Mouse (Mus musculus): Measurements from ENCODE around the gene Acad10. TPM values are rescaled to one million over a fixed set of nuclear protein-coding genes. Genes with fewer than 3 reads are reported as not detected.
"Not testable (repeated sequence)": the region's sequence is repeated elsewhere in the genome, so short reads cannot be mapped to it uniquely, and the experiment has no call there.

The Acad10 gene
- polyA plus RNA-seq (2016; fragmentation: Nextera tagmentation; extraction: Ambion mirVana): 1.5 and 2.6 TPM in 2 replicates

DNA sequence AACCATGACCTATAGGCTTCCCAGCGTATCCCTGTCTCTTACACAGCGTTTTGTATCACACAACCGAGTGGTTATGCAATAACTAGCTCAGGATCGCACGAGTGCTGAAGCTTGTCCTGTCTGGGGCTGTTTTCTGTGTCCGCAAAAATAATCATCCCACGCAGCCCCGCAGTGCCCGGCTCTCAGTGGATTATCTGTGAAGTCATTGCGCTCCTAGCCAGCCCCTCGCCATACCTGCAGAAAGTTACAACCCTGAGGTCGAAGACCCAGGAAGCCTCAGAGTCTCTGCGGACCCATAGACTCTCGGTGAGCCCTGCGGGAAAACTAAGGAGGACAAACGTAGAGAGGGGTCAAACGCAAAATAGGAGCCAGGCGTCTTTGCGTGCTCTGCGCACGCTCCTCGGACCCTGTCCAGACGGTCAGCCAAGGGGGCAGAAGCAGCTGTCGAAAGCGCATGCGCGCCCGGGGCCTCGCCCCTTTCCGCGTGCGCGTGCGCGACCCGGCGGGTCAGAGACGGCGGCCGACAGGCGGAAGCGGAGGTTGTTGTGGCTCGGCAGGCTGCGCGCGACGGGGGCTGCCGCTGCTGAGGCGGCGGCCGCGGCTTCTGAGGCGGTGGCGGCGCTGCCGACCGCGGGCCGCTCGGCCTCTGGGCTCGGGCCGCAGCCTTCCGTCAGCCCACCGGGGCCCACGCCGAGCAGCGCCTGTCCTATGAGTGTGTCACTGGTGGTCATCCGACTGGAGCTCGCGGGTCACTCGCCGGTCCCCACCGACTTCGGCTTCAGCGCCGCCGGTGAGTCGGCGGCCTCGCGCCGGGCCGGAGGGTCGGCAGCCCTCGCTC is at the start of gene Acad10, which contains the start of gene Brap:
Gene Acad10, minus strand, starts transcription at position 456 of the 838 bp plus-strand sequence.
Gene Brap, plus strand, starts transcription at position 505 of the 838 bp plus-strand sequence.
- H3K27ac ChIP-seq: peak within 1 kb of the TSS; percentile 90
- peaks cover 14% of the 10 kb centered on the region for H3K4me1 ChIP-seq
- H3K27me3 ChIP-seq (ENCODE audit: insufficient read depth, poor library complexity, severe bottlenecking): no peaks in the 10 kb centered on the region
- H3K4me3 ChIP-seq: peak within 1 kb of the TSS; percentile 98
- WGBS: 1% methylated on average over 85 of the region's 85 CpGs
- no peaks in the 10 kb centered on the region for H3K9me3 ChIP-seq
- DNase-seq (ENCODE audit: low spot score): peak; percentile 96
- peaks cover 35% of the 10 kb centered on the region for H3K36me3 ChIP-seq

DNA sequence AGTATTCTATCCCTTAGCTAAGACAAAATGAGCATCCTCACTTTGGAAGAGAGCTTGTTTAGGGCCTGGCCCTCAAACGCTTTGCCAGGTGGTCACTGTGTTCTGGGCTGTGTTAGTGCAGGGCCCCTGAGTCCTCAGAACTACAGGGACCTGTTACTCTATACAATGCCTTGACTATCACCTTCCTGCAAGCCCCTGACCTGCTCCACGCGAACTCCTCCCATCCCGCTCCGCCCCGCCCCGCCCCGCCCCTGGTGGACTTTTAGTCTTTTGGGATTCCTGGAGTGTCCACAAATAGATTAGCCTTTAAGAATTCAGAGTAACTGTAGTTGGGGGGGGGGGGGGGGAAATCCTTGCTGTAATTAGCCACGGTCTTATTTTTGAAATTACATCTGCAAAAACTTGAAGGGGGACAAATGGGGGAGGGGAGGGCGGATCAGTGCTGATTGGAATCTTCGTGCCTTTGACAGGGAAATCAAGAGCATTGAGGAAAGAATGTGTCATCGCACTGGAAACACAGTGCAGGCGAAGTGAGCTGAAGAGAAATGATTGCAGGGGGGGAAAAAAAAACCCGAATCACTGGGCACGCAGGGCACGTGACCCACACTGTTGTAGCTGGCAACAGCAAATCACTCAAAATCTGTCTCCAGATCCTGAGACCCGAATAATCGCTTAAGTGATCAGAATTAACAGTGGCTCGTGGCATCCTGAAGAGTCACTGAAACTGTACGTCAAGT is 44.4 kb upstream of the Acad10 start:
- DNase-seq (ENCODE audit: low spot score): peak; percentile 80
- H3K27ac ChIP-seq: peak overlapping the region; percentile 59; the same call in 1 of the 2 replicates
- no peaks in the 10 kb centered on the region for H3K27me3 ChIP-seq (ENCODE audit: insufficient read depth, poor library complexity, severe bottlenecking)
- H3K36me3 ChIP-seq: no peaks in the 10 kb centered on the region
- peaks cover 30% of the 10 kb centered on the region for H3K4me1 ChIP-seq
- peak overlapping the region; percentile 51 for H3K4me3 ChIP-seq
- H3K9me3 ChIP-seq: no peaks in the 10 kb centered on the region
- 6% methylated on average over 20 of the region's 20 CpGs for WGBS

DNA sequence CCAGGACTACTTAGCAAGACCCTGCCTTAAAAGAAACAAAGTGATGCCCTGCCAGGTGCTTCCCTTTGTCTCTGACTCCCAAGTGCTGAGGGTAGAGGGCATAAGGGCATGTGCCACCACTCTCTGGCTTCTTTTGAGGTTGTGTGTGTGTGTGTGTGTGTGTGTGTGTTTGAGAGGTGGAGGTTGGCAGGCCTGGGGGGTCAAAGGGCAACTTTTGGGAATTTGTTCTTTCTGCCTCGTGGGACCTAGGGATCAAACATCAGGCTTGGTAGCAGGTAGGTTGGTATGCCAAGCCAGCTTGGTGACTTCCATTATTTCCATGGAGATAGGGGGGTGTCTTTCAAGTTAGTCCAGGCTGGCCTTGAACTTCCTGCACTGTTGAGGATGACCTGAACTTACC is 43.0 kb upstream of the Acad10 start:
- Histone ChIP-seq H3K27me3 (ENCODE audit: insufficient read depth, poor library complexity, severe bottlenecking) (no peaks in the 10 kb centered on the region), H3K4me3 (no peak overlapping the region), H3K27ac (no peak overlapping the region), H3K36me3 (no peaks in the 10 kb centered on the region), H3K4me1 (peaks cover 30% of the 10 kb centered on the region), H3K9me3 (no peaks in the 10 kb centered on the region)
- 77% methylated on average over 1 of the region's 1 CpGs for WGBS
- no peak for DNase-seq (ENCODE audit: low spot score)

DNA sequence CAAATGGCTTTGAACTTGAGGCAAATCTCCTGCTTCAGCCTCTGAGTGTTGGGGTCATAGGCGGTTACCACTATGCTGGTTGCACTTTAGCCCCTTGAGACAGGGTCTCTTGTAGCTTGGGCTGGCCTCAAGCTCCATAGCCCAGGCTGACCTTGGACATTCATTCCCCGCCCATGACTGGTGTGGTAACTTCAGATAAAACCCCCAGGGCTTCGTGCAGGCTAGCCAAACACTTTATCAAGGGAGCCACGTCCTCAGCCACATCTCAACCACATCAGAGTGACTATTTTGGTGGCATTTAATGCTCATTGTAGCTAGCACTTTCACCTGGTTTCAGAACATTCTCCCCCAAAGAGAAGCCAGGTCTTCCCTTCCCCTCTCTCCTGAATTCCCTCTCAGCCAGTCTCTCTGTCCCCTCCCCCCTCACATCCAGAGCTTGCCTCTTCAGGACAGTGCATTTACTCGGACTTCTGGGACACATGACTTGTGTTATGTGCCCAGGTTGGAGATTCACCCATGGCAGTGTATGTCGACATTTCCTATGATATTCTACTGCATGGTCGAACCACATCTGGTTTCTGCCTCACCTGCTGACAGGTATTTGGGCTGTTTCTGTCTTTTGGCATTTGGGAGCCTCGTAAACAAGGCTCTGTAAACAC is 40.9 kb upstream of the Acad10 start:
- H3K27ac ChIP-seq: peak overlapping the region; percentile 54
- no peaks in the 10 kb centered on the region for H3K9me3 ChIP-seq
- H3K4me1 ChIP-seq: peaks cover 30% of the 10 kb centered on the region
- WGBS: 40% methylated on average over 8 of the region's 8 CpGs
- DNase-seq (ENCODE audit: low spot score): peak; percentile 85
- no peaks in the 10 kb centered on the region for H3K27me3 ChIP-seq (ENCODE audit: insufficient read depth, poor library complexity, severe bottlenecking)
- H3K4me3 ChIP-seq: no peak overlapping the region
- H3K36me3 ChIP-seq: no peaks in the 10 kb centered on the region

DNA sequence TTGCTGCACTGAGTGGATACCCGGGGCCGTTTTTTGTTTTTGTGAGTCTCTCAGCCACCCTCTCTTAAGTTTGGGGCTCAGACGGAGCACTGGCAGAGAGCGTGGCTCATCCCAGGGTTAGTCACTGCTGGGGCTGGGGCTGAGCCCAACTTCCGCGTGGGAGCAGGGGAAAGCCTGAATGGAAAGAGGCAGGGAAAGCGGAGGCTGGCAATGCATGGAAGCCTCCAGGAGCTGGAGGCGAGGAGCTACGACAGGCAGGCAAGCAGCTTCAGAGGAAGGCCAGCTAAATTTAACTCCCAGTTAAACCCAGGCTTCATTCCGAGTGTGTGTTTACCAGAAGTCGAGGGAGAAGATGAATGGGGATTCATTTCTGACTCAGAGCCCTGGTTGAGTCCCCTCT is 40.2 kb upstream of the Acad10 start:
- WGBS: 17% methylated on average over 11 of the region's 11 CpGs
- Histone ChIP-seq H3K36me3 (no peaks in the 10 kb centered on the region), H3K27me3 (ENCODE audit: insufficient read depth, poor library complexity, severe bottlenecking) (no peaks in the 10 kb centered on the region), H3K4me3 (peak overlapping the region; percentile 31; the same call in 1 of the 2 replicates), H3K4me1 (peaks cover 30% of the 10 kb centered on the region), H3K27ac (peak overlapping the region; percentile 90), H3K9me3 (no peaks in the 10 kb centered on the region)
- no peak for DNase-seq (ENCODE audit: low spot score)

DNA sequence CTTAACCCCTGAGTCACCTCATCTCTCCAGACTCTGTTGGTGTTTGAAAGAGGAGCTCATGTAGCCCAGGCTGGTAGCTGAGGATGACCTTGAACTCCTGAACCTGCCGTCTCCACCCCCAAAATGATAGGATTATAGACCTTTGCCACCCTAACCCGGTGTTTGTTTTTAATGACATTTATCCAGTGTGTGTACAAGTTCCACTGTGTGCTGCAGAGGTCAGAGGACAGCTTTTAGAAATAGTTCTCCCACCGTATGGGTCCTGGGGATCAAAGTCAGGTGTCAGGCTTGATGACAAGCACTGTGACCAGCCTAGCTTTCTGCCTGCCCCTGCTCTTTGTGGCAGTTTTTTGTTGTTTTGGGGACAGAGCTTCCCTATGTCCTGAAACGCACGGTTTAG is 39.6 kb upstream of the Acad10 start:
- no peak for DNase-seq (ENCODE audit: low spot score)
- peaks cover 25% of the 10 kb centered on the region for H3K4me1 ChIP-seq
- no peak overlapping the region for H3K4me3 ChIP-seq
- no peaks in the 10 kb centered on the region for H3K9me3 ChIP-seq
- no peaks in the 10 kb centered on the region for H3K27me3 ChIP-seq (ENCODE audit: insufficient read depth, poor library complexity, severe bottlenecking)
- peak overlapping the region; percentile 90 for H3K27ac ChIP-seq
- H3K36me3 ChIP-seq: no peaks in the 10 kb centered on the region
- WGBS: 60% methylated on average over 5 of the region's 5 CpGs

DNA sequence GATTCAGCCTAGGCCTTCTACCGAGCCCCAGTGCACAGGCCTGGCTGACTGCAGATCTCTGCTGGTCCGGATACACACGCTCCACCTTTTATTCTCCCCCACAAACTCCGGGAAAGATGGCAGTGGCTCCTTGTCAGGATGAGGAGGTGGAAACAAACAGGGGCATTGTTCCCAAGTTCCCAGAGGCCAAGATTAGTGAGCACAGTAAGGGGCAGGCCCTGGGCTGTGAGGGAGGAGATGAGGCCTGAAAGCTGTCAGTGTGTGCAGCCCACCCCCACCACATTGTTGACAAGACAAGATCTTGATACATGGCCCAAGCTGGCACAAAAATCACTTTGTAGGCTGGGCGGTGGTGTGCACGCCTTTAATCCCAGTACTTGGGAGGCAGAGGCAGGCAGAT is 36.4 kb upstream of the Acad10 start:
- 53% methylated on average over 6 of the region's 6 CpGs for WGBS
- Histone ChIP-seq H3K9me3 (no peaks in the 10 kb centered on the region), H3K4me1 (peaks cover 17% of the 10 kb centered on the region), H3K27me3 (ENCODE audit: insufficient read depth, poor library complexity, severe bottlenecking) (no peaks in the 10 kb centered on the region), H3K4me3 (no peak overlapping the region), H3K27ac (no peak overlapping the region), H3K36me3 (no peaks in the 10 kb centered on the region)
- DNase-seq (ENCODE audit: low spot score): no peak

DNA sequence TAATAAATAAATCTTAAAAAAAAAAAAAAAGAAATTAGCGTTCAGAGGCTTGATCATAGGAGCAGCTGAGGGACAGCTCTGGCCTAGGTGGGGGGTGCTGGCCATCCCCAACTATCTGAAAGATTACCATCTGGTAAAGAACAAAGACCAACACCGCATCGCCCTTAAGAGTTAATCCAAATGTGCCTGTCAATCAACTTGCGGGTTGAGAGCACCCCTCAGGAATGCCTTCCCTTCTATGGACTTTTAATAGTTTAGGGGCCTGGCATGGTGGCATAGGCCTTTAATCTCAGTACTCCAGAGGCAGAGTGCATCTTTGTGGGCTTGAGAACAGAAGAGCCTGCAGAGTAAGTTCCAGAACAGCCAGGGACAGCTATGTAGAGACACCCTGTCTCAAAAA is 32.6 kb upstream of the Acad10 start:
- H3K4me1 ChIP-seq: no peaks in the 10 kb centered on the region

DNA sequence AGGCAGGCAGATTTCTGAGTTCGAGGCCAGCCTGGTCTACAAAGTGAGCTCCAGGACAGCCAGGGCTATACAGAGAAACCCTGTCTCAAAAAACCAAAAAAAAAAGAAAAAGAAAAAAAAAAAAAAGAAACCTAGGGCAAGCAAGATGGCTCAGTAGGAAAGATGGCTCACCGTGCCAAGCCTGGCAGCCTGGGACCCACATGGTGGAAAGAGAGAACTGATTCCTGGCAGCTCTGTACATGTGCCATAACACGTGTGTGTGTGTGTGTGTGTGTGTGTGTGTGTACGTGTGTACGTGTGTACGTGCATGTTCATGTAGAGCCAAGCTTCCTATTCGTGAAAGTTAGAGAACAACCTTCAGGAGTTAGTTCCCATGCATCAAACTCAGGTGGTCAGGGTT is 31.1 kb upstream of the Acad10 start:
- H3K27ac ChIP-seq; H3K4me1 ChIP-seq; H3K36me3 ChIP-seq; DNase-seq (ENCODE audit: low spot score); H3K9me3 ChIP-seq; H3K4me3 ChIP-seq; H3K27me3 ChIP-seq (ENCODE audit: insufficient read depth, poor library complexity, severe bottlenecking): not testable (repeated sequence)
- WGBS: 88% methylated on average over 7 of the region's 7 CpGs

More for the DNA sequence above, 32.6 kb upstream of the Acad10 start:
- no peak overlapping the region for H3K27ac ChIP-seq
- H3K27me3 ChIP-seq (ENCODE audit: insufficient read depth, poor library complexity, severe bottlenecking): no peaks in the 10 kb centered on the region
- H3K9me3 ChIP-seq: no peaks in the 10 kb centered on the region
- no peak overlapping the region for H3K4me3 ChIP-seq
- 71% methylated on average over 4 of the region's 4 CpGs for WGBS
- H3K36me3 ChIP-seq: no peaks in the 10 kb centered on the region; the same call in 1 of the 2 replicates
- DNase-seq (ENCODE audit: low spot score): no peak

DNA sequence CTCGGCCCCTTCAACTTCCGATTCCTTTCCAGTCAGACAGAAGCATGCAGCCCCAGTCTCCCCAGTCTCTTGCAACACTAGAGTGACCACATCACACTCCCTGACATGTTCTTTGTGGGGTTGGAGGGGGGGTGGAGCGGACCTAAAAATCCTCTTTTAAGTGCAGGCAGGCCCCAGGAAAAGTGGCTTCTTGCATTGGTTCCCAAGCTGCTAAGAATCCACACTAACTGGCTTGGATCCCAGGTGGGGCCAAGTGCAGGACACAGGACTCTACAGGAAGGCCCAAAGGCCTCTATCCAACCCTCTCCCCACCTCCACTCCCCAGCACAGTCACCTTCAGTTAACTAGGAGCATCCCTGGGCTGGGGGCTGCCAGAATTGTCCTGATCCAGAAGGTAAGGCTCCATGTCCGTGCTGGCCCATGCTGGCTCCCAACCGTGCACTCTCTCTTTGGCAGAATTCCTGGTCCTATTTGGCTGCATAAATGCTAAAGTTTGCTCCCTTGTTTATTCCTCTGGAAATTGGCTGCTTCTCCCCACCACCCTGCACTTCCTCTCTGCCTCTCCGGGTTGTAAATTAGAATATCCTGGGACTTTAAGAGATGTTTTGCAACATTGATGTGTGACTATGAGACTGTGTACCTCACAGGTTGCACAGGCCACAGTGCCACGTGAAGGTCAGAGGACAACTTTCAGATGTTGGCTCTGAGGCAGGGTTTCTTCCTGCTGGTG is 30.3 kb upstream of the Acad10 start:
- no peaks in the 10 kb centered on the region for H3K9me3 ChIP-seq
- H3K4me3 ChIP-seq: no peak overlapping the region
- no peaks in the 10 kb centered on the region for H3K27me3 ChIP-seq (ENCODE audit: insufficient read depth, poor library complexity, severe bottlenecking)
- peaks cover 6% of the 10 kb centered on the region for H3K36me3 ChIP-seq
- no peak overlapping the region for H3K27ac ChIP-seq
- peaks cover 13% of the 10 kb centered on the region for H3K4me1 ChIP-seq
- 78% methylated on average over 7 of the region's 7 CpGs for WGBS
- DNase-seq (ENCODE audit: low spot score): no peak

DNA sequence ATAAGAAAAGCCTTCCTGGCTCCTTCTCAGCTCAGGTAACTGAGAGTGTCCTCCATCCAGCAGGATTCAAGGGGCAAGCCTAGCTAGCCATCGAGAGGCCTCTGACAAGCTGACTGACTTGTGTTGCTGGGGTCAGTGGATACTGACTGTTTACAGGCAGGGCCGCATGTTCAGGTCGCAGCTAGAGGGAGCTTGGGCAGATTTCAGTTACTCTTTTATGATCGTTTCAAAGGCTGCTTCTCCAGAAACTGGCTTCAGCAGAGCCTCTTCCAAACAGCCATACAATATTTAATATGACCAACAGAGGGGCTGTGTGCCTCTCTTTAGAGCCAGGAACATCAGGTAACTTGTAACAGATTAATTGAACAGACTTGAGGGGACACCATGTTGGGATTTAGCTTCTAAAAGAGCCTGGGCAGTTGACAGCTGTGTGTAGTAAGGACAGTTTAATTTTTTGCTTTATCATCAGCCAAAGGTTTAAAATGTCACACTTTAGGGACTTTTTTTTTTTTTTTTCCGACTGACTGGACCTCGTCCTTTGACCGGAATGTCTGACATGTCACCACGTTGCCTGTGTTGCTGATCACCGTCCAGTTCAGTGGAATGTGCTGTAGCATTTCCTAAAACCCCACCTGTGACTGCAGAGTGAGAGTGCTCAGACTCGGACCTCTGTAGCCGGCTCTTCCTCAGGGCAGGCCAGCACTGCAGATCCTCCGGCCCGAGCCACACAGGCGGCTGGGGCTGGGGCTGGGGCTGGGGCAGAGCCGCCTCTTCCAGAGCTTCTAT is 26.0 kb upstream of the Acad10 start:
- Histone ChIP-seq H3K4me1 (peaks cover 17% of the 10 kb centered on the region), H3K4me3 (0 out of 2 replicates have a peak overlapping the region, but pooled peaks have one; percentile 9), H3K27ac (peak overlapping the region; percentile 44; the same call in 1 of the 2 replicates), H3K9me3 (no peaks in the 10 kb centered on the region), H3K27me3 (ENCODE audit: insufficient read depth, poor library complexity, severe bottlenecking) (no peaks in the 10 kb centered on the region), H3K36me3 (peaks cover 47% of the 10 kb centered on the region)
- 43% methylated on average over 15 of the region's 15 CpGs for WGBS
- no peak for DNase-seq (ENCODE audit: low spot score)

Measured in heart, embryonic 10.5 days (tissue).